Mouse (Mus musculus) brain, embryonic 14.5 days (tissue): ENCODE data around the gene Rasa3.
A peak's percentile ranks its signal among the peaks of the same experiment; 100 is the strongest.

ENCODE experiments used
- CTCF ChIP-seq: fragments of 200-500 bp; IDR thresholded peaks from 2 replicates; pipeline ENCODE4 v1.5.1; 2012; ENCODE audit warnings: inconsistent platforms, mild to moderate bottlenecking, moderate library complexity, borderline replicate concordance; ENCODE audit not compliant: insufficient read depth, insufficient read length; ENCODE audit errors: extremely low read depth
- POLR2A ChIP-seq: fragments of 200-500 bp; IDR thresholded peaks from 2 replicates; pipeline ENCODE4 v1.6.1; 2012; ENCODE audit warnings: mild to moderate bottlenecking, inconsistent platforms, borderline replicate concordance; ENCODE audit not compliant: poor library complexity, insufficient read depth, insufficient read length, severe bottlenecking; ENCODE audit errors: extremely low read depth

DNA sequence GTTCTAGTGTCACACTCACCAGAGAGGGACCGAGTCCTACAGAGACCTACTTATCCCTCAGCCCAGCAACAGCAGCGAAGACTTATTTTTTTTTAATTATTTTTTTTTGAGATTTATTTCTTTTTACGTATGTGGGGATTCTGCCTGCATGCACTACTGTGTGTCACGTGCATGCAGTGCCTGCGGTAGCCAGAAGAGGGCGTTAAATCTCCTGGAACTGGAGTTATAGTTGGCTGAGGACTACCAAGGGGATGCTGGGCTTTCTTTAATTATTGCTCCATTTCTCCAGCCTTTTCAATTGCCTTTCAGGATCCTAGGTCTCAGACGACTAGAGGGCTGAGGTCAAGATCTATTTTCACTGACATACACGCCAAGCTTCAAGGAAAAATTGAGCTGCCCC, 74.8 kb downstream of the Rasa3 start:
- TF ChIP-seq CTCF (peak; percentile 67; the same call in 1 of the 2 replicates), POLR2A (no peak)
